10 mouse cellular contexts compared by ENCODE assay signal in the genomic region with DNA sequence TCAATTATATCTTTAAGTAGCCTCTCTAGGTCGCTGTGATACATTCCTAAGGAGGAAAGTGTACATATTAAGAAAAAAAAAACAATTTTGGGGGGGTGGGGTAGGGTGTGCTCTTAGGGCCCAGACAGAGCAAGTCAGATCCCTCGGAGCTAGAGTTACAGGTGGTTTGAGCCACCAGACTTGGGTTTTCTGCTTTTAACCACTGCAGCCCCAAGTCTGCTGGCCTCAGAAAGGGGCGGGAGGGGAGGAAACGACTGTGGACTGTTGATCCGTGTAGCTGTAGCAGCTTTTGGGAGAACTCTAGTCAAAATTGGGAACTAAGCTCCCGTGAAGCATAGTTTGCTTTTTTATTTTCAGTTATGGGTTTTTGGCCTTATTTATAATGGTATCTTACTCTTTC. TPM values are rescaled to one million over a fixed set of nuclear protein-coding genes. Genes with fewer than 3 reads are reported as not detected.
DNase-seq lines count a peak whose midpoint lies in the region; ATAC-seq and TF ChIP-seq lines count a peak whose summit lies in the region.
"Had no signal": no experiment of that assay in that cellular context is flagged by ENCODE, and none has a peak within 500 bp of the region (broad histone marks: within the 10 kb centered on the region; RNA-seq: fewer than 3 reads in every experiment).

No protein-coding gene starts in this region.

- H3K27ac ChIP-seq in heart, embryonic 15.5 days, result no peak overlapping the region
- H3K27ac ChIP-seq in embryonic facial prominence, embryonic 12.5 days, result no peak overlapping the region
- H3K27ac ChIP-seq in intestine, embryonic 15.5 days, result no peak overlapping the region

- H3K9ac ChIP-seq in heart, embryonic 15.5 days, result peak overlapping the region; percentile 96
- peak overlapping the region; percentile 30; the same call in 1 of the 2 replicates for H3K9ac ChIP-seq in embryonic facial prominence, embryonic 12.5 days
- peak overlapping the region; percentile 9; the same call in 1 of the 2 replicates for H3K9ac ChIP-seq in intestine, embryonic 15.5 days

- no peak overlapping the region for H3ac ChIP-seq in myocyte (ENCODE audit: control insufficient read depth, insufficient read length)

- 40% methylated on average over 6 of the region's 6 CpGs for WGBS in heart, embryonic 15.5 days
- 53% methylated on average over 6 of the region's 6 CpGs for WGBS in embryonic facial prominence, embryonic 12.5 days
- WGBS in intestine, embryonic 15.5 days, result 42% methylated on average over 6 of the region's 6 CpGs

- no peak for TF ChIP-seq POLR2A in myocyte (IDR thresholded peaks at IDR 0.05; ENCODE audit: insufficient read length, low read depth)

- ATAC-seq in heart, embryonic 15.5 days (replicated peaks; ENCODE audit: insufficient number of reproducible peaks, insufficient read depth, low FRiP score, low read depth), result no peak
- no peak for ATAC-seq in embryonic facial prominence, embryonic 12.5 days (ENCODE audit: insufficient number of reproducible peaks, insufficient read depth, low FRiP score, low TSS enrichment)
- no peak for ATAC-seq in intestine, embryonic 15.5 days

- H3K4me3 ChIP-seq in heart, embryonic 15.5 days, result peak overlapping the region; percentile 98
- peak overlapping the region; percentile 78; the same call in 1 of the 2 replicates for H3K4me3 ChIP-seq in embryonic facial prominence, embryonic 12.5 days
- H3K4me3 ChIP-seq in intestine, embryonic 15.5 days (replicated peaks), result peak overlapping the region; percentile 99
- H3K4me3 ChIP-seq in myocyte, result peak overlapping the region; percentile 80

- DNase-seq in heart, adult 18-20 months, result no peak
- no peak for DNase-seq in left cerebral cortex, adult 9 months (ENCODE audit: low spot score in 2 of 2)
- DNase-seq in adrenal gland, postnatal 25 days, result no peak
- no peak for DNase-seq in frontal cortex, postnatal 25 days (ENCODE audit: low spot score in 2 of 2)
- DNase-seq: gastrocnemius, postnatal 36 days; right cerebral cortex, postnatal 25 days had no signal

- H3K79me2 ChIP-seq in myocyte (ENCODE audit: control insufficient read depth, insufficient read depth), result peaks cover 57% of the 10 kb centered on the region

- peak overlapping the region; percentile 63 for H3K4me2 ChIP-seq in heart, embryonic 15.5 days
- peak overlapping the region; percentile 49 for H3K4me2 ChIP-seq in embryonic facial prominence, embryonic 12.5 days (replicated peaks)
- peak overlapping the region; percentile 55 for H3K4me2 ChIP-seq in intestine, embryonic 15.5 days (replicated peaks)
- H3K4me2 ChIP-seq in myocyte (ENCODE audit: low read depth), result peak overlapping the region; percentile 86

- no peaks in the 10 kb centered on the region for H3K36me3 ChIP-seq in heart, embryonic 15.5 days
- peaks cover 17% of the 10 kb centered on the region for H3K36me3 ChIP-seq in embryonic facial prominence, embryonic 12.5 days
- H3K36me3 ChIP-seq in intestine, embryonic 15.5 days, result no peaks in the 10 kb centered on the region
- H3K36me3 ChIP-seq in myocyte (ENCODE audit: control insufficient read depth, insufficient read depth), result no peaks in the 10 kb centered on the region

- no peaks in the 10 kb centered on the region for H3K9me3 ChIP-seq in heart, embryonic 15.5 days (replicated peaks)
- no peaks in the 10 kb centered on the region for H3K9me3 ChIP-seq in embryonic facial prominence, embryonic 12.5 days
- no peaks in the 10 kb centered on the region for H3K9me3 ChIP-seq in intestine, embryonic 15.5 days

- peaks cover 10% of the 10 kb centered on the region for H3K4me1 ChIP-seq in heart, embryonic 15.5 days (replicated peaks)
- H3K4me1 ChIP-seq in embryonic facial prominence, embryonic 12.5 days, result peaks cover 8% of the 10 kb centered on the region
- H3K4me1 ChIP-seq in intestine, embryonic 15.5 days (replicated peaks), result peaks cover 4% of the 10 kb centered on the region

- H3K27me3 ChIP-seq in heart, embryonic 15.5 days, result no peaks in the 10 kb centered on the region
- H3K27me3 ChIP-seq in embryonic facial prominence, embryonic 12.5 days, result no peaks in the 10 kb centered on the region
- H3K27me3 ChIP-seq in intestine, embryonic 15.5 days (replicated peaks), result no peaks in the 10 kb centered on the region
- no peaks in the 10 kb centered on the region for H3K27me3 ChIP-seq in myocyte (ENCODE audit: control insufficient read depth, insufficient read depth, insufficient read length)

TF ChIP-seq in myocyte, 11 proteins besides CTCF, POLR2A, EP300 and RAD21:
- TF ChIP-seq USF1 (IDR thresholded peaks at IDR 0.05; ENCODE audit: low read depth) (no peak), POLR2AphosphoS2 (IDR thresholded peaks at IDR 0.05; ENCODE audit: insufficient read length, low read depth) (no peak), REST (IDR thresholded peaks at IDR 0.05; ENCODE audit: insufficient read depth, insufficient read length) (no peak), TCF3 (IDR thresholded peaks at IDR 0.05; ENCODE audit: insufficient read length, low read depth) (no peak), MYOG (IDR thresholded peaks at IDR 0.05; ENCODE audit: control insufficient read depth in 1 of 3, insufficient read depth in 1 of 3, insufficient read length in 2 of 3, low read depth in 2 of 3) (no peak), TCF12 (IDR thresholded peaks at IDR 0.05; ENCODE audit: insufficient read depth, poor library complexity, severe bottlenecking) (no peak), CEBPB (IDR thresholded peaks at IDR 0.05; ENCODE audit: insufficient read depth, poor library complexity, severe bottlenecking) (no peak), MAX (IDR thresholded peaks at IDR 0.05; ENCODE audit: low read depth) (no peak), E2F4 (IDR thresholded peaks at IDR 0.05; ENCODE audit: insufficient read depth) (no peak), SRF (IDR thresholded peaks at IDR 0.05; ENCODE audit: control insufficient read depth, insufficient read length, low read depth) (no peak), MYOD1 (IDR thresholded peaks at IDR 0.05; ENCODE audit: control insufficient read depth in 1 of 3, insufficient read length in 2 of 3, low read depth in 2 of 3) (no peak)

RNA-seq across cellular contexts. Expression of gene Rhot1, which starts 1.5 kb away (rescaled TPM):
- polyA plus RNA-seq in heart, embryonic 15.5 days (2015; fragmentation: Nextera tagmentation; extraction: Ambion mirVana), result 56.5 and 60.3 TPM in 2 replicates
- 10 to 100 TPM; 59.0 to 64.3 TPM for total RNA-seq in heart, adult 18-20 months (2021)
- polyA plus RNA-seq in embryonic facial prominence, embryonic 12.5 days (2016; fragmentation: Nextera tagmentation; extraction: Ambion mirVana), result 64.6 and 65.4 TPM in 2 replicates
- 43.2 and 46.6 TPM in 2 replicates for polyA plus RNA-seq in intestine, embryonic 15.5 days (2015; fragmentation: Nextera tagmentation; extraction: Ambion mirVana)
- polyA plus RNA-seq in myocyte (2012; fragmentation: generic; extraction: Trizol), result 24.9 TPM
- total RNA-seq in adrenal gland, postnatal 25 days (2021), result 85.9 and 92.5 TPM in 2 replicates

RNA-seq across cellular contexts. Expression of gene Rnf135, which starts 26.7 kb away (rescaled TPM):
- 11.5 and 13.0 TPM in 2 replicates for polyA plus RNA-seq in heart, embryonic 15.5 days (2015; fragmentation: Nextera tagmentation; extraction: Ambion mirVana)
- 1 to 10 TPM; 5.4 to 5.7 TPM for total RNA-seq in heart, adult 18-20 months (2021)
- polyA plus RNA-seq in embryonic facial prominence, embryonic 12.5 days (2016; fragmentation: Nextera tagmentation; extraction: Ambion mirVana), result 7.5 and 8.0 TPM in 2 replicates
- polyA plus RNA-seq in intestine, embryonic 15.5 days (2015; fragmentation: Nextera tagmentation; extraction: Ambion mirVana), result 10.1 and 10.8 TPM in 2 replicates
- 5.1 TPM for polyA plus RNA-seq in myocyte (2012; fragmentation: generic; extraction: Trizol)
- 14.3 and 21.7 TPM in 2 replicates for total RNA-seq in adrenal gland, postnatal 25 days (2021)

RNA-seq across cellular contexts. Expression of gene Adap2, which starts 56.4 kb away (rescaled TPM):
- 1.5 and 1.9 TPM in 2 replicates for polyA plus RNA-seq in heart, embryonic 15.5 days (2015; fragmentation: Nextera tagmentation; extraction: Ambion mirVana)
- total RNA-seq in heart, adult 18-20 months (2021), result 10 to 100 TPM; 10.0 to 10.8 TPM
- 1.1 TPM in 2 replicates for polyA plus RNA-seq in embryonic facial prominence, embryonic 12.5 days (2016; fragmentation: Nextera tagmentation; extraction: Ambion mirVana)
- 3.6 and 4.2 TPM in 2 replicates for polyA plus RNA-seq in intestine, embryonic 15.5 days (2015; fragmentation: Nextera tagmentation; extraction: Ambion mirVana)
- 0.05 TPM for polyA plus RNA-seq in myocyte (2012; fragmentation: generic; extraction: Trizol)
- 11.9 and 16.3 TPM in 2 replicates for total RNA-seq in adrenal gland, postnatal 25 days (2021)

Comparison
In these comparisons a context has a peak if more than half of its experiments do, and no peak if none do; other contexts are left out.
1. H3K9ac ChIP-seq: peak in every context shown above with its lines; median percentile 96 in heart, embryonic 15.5 days; 30 in embryonic facial prominence, embryonic 12.5 days; 9 in intestine, embryonic 15.5 days.